Mouse (Mus musculus): ENCODE results near the gene Dock3. TPM values are rescaled to one million over a fixed set of nuclear protein-coding genes. Genes with fewer than 3 reads are reported as not detected.
A peak's percentile ranks its signal among the peaks of the same experiment; 100 is the strongest.

Gene Dock3
- polyA plus RNA-seq, 1 experiment from 2014 or later: 0.41 TPM

- H3K27ac ChIP-seq: no peak overlapping the region
- no peak for ATAC-seq (ENCODE audit: insufficient number of reproducible peaks, low FRiP score, low TSS enrichment, low read depth)
- H3K4me2 ChIP-seq: peak overlapping the region; percentile 87
- H3K4me1 ChIP-seq: peaks cover 72% of the 10 kb centered on the region
- peaks cover 57% of the 10 kb centered on the region for H3K36me3 ChIP-seq
- WGBS: 19% methylated on average over 44 of the region's 44 CpGs
- H3K27me3 ChIP-seq: no peaks in the 10 kb centered on the region
- H3K9ac ChIP-seq: peak overlapping the region; percentile 95
- no peaks in the 10 kb centered on the region for H3K9me3 ChIP-seq
- peak overlapping the region; percentile 89 for H3K4me3 ChIP-seq
Measured at GRCm38 (mm10) chr9:106884996-106885900, 346.5 kb downstream of the Dock3 start.

GRCm38 (mm10) chr9:106884306-106884705, 347.4 kb downstream of the Dock3 start:
- H3K4me2 ChIP-seq: peak overlapping the region; percentile 87
- H3K36me3 ChIP-seq: peaks cover 53% of the 10 kb centered on the region
- H3K9ac ChIP-seq: peak overlapping the region; percentile 10; the same call in 1 of the 2 replicates
- no peaks in the 10 kb centered on the region for H3K27me3 ChIP-seq
- peak overlapping the region; percentile 89 for H3K4me3 ChIP-seq
- peaks cover 63% of the 10 kb centered on the region for H3K4me1 ChIP-seq
- no peak overlapping the region for H3K27ac ChIP-seq
- ATAC-seq (ENCODE audit: insufficient number of reproducible peaks, low FRiP score, low TSS enrichment, low read depth): no peak
- 20% methylated on average over 16 of the region's 16 CpGs for WGBS
- no peaks in the 10 kb centered on the region for H3K9me3 ChIP-seq

- Histone ChIP-seq H3K36me3 (peaks cover 52% of the 10 kb centered on the region), H3K9me3 (no peaks in the 10 kb centered on the region), H3K4me1 (peaks cover 54% of the 10 kb centered on the region), H3K4me3 (no peak overlapping the region), H3K27ac (no peak overlapping the region), H3K27me3 (no peaks in the 10 kb centered on the region), H3K9ac (no peak overlapping the region), H3K4me2 (no peak overlapping the region)
- ATAC-seq (ENCODE audit: insufficient number of reproducible peaks, low FRiP score, low TSS enrichment, low read depth): no peak
- WGBS: 71% methylated on average over 3 of the region's 3 CpGs
Measured at GRCm38 (mm10) chr9:106883085-106883484, 348.6 kb downstream of the Dock3 start.

GRCm38 (mm10) chr9:106882176-106882575, 349.5 kb downstream of the Dock3 start:
- peaks cover 45% of the 10 kb centered on the region for H3K4me1 ChIP-seq
- 71% methylated on average over 4 of the region's 4 CpGs for WGBS
- H3K4me3 ChIP-seq: no peak overlapping the region
- no peaks in the 10 kb centered on the region for H3K9me3 ChIP-seq
- H3K36me3 ChIP-seq: peaks cover 52% of the 10 kb centered on the region
- H3K4me2 ChIP-seq: no peak overlapping the region
- H3K9ac ChIP-seq: no peak overlapping the region
- no peak overlapping the region for H3K27ac ChIP-seq
- ATAC-seq (ENCODE audit: insufficient number of reproducible peaks, low FRiP score, low TSS enrichment, low read depth): no peak
- no peaks in the 10 kb centered on the region for H3K27me3 ChIP-seq

- Histone ChIP-seq H3K27me3 (no peaks in the 10 kb centered on the region), H3K36me3 (peaks cover 61% of the 10 kb centered on the region), H3K4me3 (no peak overlapping the region), H3K9me3 (no peaks in the 10 kb centered on the region), H3K27ac (0 out of 2 replicates have a peak overlapping the region, but pooled peaks have one; percentile 33), H3K4me1 (peaks cover 45% of the 10 kb centered on the region), H3K9ac (no peak overlapping the region), H3K4me2 (no peak overlapping the region)
- no peak for ATAC-seq (ENCODE audit: insufficient number of reproducible peaks, low FRiP score, low TSS enrichment, low read depth)
- 58% methylated on average over 4 of the region's 4 CpGs for WGBS
Measured at GRCm38 (mm10) chr9:106881071-106881755, 350.5 kb downstream of the Dock3 start.

- no peak overlapping the region for H3K4me3 ChIP-seq
- H3K9ac ChIP-seq: no peak overlapping the region
- 74% methylated on average over 4 of the region's 4 CpGs for WGBS
- no peak for ATAC-seq (ENCODE audit: insufficient number of reproducible peaks, low FRiP score, low TSS enrichment, low read depth)
- no peak overlapping the region for H3K27ac ChIP-seq
- no peaks in the 10 kb centered on the region for H3K9me3 ChIP-seq
- H3K36me3 ChIP-seq: peaks cover 73% of the 10 kb centered on the region
- no peak overlapping the region for H3K4me2 ChIP-seq
- no peaks in the 10 kb centered on the region for H3K27me3 ChIP-seq
- peaks cover 28% of the 10 kb centered on the region for H3K4me1 ChIP-seq
Measured at GRCm38 (mm10) chr9:106879471-106879870, 352.2 kb downstream of the Dock3 start.

- no peak overlapping the region for H3K4me2 ChIP-seq
- no peak overlapping the region for H3K27ac ChIP-seq
- no peak overlapping the region for H3K4me3 ChIP-seq
- H3K9ac ChIP-seq: no peak overlapping the region
- H3K4me1 ChIP-seq: 0 out of 2 replicates have a peak, but pooled peaks cover 4% of the 10 kb centered on the region
- ATAC-seq (ENCODE audit: insufficient number of reproducible peaks, low FRiP score, low TSS enrichment, low read depth): no peak
- 84% methylated on average over 3 of the region's 3 CpGs for WGBS
- H3K27me3 ChIP-seq: no peaks in the 10 kb centered on the region
- H3K36me3 ChIP-seq: peaks cover 69% of the 10 kb centered on the region
- H3K9me3 ChIP-seq: no peaks in the 10 kb centered on the region
Measured at GRCm38 (mm10) chr9:106876666-106877065, 355.0 kb downstream of the Dock3 start.

GRCm38 (mm10) chr9:106874216-106874615, 357.5 kb downstream of the Dock3 start:
- H3K9me3 ChIP-seq: no peaks in the 10 kb centered on the region
- WGBS: 85% methylated on average over 5 of the region's 5 CpGs
- H3K4me2 ChIP-seq: no peak overlapping the region
- no peak overlapping the region for H3K4me3 ChIP-seq
- H3K27ac ChIP-seq: no peak overlapping the region
- no peaks in the 10 kb centered on the region for H3K27me3 ChIP-seq
- H3K9ac ChIP-seq: no peak overlapping the region
- H3K36me3 ChIP-seq: peaks cover 65% of the 10 kb centered on the region
- H3K4me1 ChIP-seq: no peaks in the 10 kb centered on the region
- no peak for ATAC-seq (ENCODE audit: insufficient number of reproducible peaks, low FRiP score, low TSS enrichment, low read depth)

GRCm38 (mm10) chr9:106858036-106858435, 373.7 kb downstream of the Dock3 start:
- WGBS: 91% methylated on average over 11 of the region's 11 CpGs
- Histone ChIP-seq H3K27me3 (no peaks in the 10 kb centered on the region), H3K27ac (no peak overlapping the region), H3K4me2 (no peak overlapping the region), H3K9ac (no peak overlapping the region), H3K4me3 (no peak overlapping the region), H3K4me1 (no peaks in the 10 kb centered on the region), H3K9me3 (no peaks in the 10 kb centered on the region), H3K36me3 (peaks cover 75% of the 10 kb centered on the region)
- ATAC-seq (ENCODE audit: insufficient number of reproducible peaks, low FRiP score, low TSS enrichment, low read depth): no peak

GRCm38 (mm10) chr9:106856664-106857063, 375.0 kb downstream of the Dock3 start:
- Histone ChIP-seq H3K36me3 (peaks cover 75% of the 10 kb centered on the region), H3K27me3 (no peaks in the 10 kb centered on the region), H3K9ac (no peak overlapping the region), H3K4me2 (no peak overlapping the region), H3K4me3 (no peak overlapping the region), H3K9me3 (no peaks in the 10 kb centered on the region), H3K4me1 (no peaks in the 10 kb centered on the region), H3K27ac (no peak overlapping the region)
- WGBS: 87% methylated on average over 3 of the region's 3 CpGs
- no peak for ATAC-seq (ENCODE audit: insufficient number of reproducible peaks, low FRiP score, low TSS enrichment, low read depth)
